Mouse (Mus musculus) heart, adult 2 months (tissue): ENCODE measurements at regions not wholly inside any gene's neighbourhood (a gene's known extent, or its start where the extent isn't known, plus 50 kb on each side); places are given as distances from the start of the nearest gene placed in this dataset.

ENCODE experiments used
- CTCF ChIP-seq: fragments of 200-600 bp; IDR thresholded peaks from 2 replicates; pipeline ENCODE4 v1.8.1; 2022; ENCODE audit warnings: antibody characterized with exemption, mild to moderate bottlenecking, moderate library complexity
- POLR2A ChIP-seq: fragments of 200-500 bp; IDR thresholded peaks from 2 replicates; pipeline ENCODE4 v1.6.1; 2011; ENCODE audit warnings: mild to moderate bottlenecking, low read depth, low read length, control low read depth; ENCODE audit not compliant: insufficient read depth

- no peak for TF ChIP-seq POLR2A
- TF ChIP-seq CTCF = no peak
Observed at GRCm38 (mm10) chr17:31753113-31753858, 75.7 kb downstream of the Cryaa start.
